Mouse (Mus musculus): ENCODE data around the gene Pnma5. TPM values are rescaled to one million over a fixed set of nuclear protein-coding genes. Genes with fewer than 3 reads are reported as not detected.

The Pnma5 gene
- polyA plus RNA-seq (2012; rRNA removed), result 0.05 and 0.14 TPM in 2 replicates

GRCm38 (mm10) chrX:73037003-73037402 is at the start of gene Pnma5:
Pnma5 (minus strand) TSS chrX:73037103.

GRCm38 (mm10) chrX:73082267-73083055 is 45.6 kb upstream of the Pnma5 start, which contains the start of gene Xlr4a:
Xlr4a (minus strand) TSS chrX:73082478.

GRCm38 (mm10) chrX:73064415-73064793 is 27.5 kb upstream of the Pnma5 start, which contains the start of gene Pnma3:
Pnma3 (plus strand) TSS chrX:73064787.

GRCm38 (mm10) chrX:72986841-72987519 is 49.9 kb downstream of the Pnma5 start, which contains the start of gene Zfp185:
Zfp185 (plus strand) TSS chrX:72987339.

Other genes starting within 250 kb of the Pnma5 start
- gene Gabrq, start 211.9 kb downstream of the Pnma5 start, polyA plus RNA-seq (2012; rRNA removed), result 3.4 and 3.8 TPM in 2 replicates
- gene Cetn2, start 118.7 kb downstream of the Pnma5 start, polyA plus RNA-seq (2012; rRNA removed), result 38.0 and 42.2 TPM in 2 replicates
- 39.4 and 46.2 TPM in 2 replicates for gene Nsdhl, start 118.5 kb downstream of the Pnma5 start, polyA plus RNA-seq (2012; rRNA removed)
- 1.7 and 6.1 TPM in 2 replicates for gene Zfp185, start 49.8 kb downstream of the Pnma5 start, polyA plus RNA-seq (2012; rRNA removed)
- gene Pnma3, start 27.7 kb upstream of the Pnma5 start, polyA plus RNA-seq (2012; rRNA removed), result 12.2 and 12.7 TPM in 2 replicates
- 0.81 and 0.97 TPM in 2 replicates for gene Xlr4a, start 45.4 kb upstream of the Pnma5 start, polyA plus RNA-seq (2012; rRNA removed)
- gene Xlr3a, start 60.0 kb upstream of the Pnma5 start, polyA plus RNA-seq (2012; rRNA removed), result 3.7 and 4.6 TPM in 2 replicates
- 0.65 and 0.87 TPM in 2 replicates for gene Gm14685, start 79.9 kb upstream of the Pnma5 start, polyA plus RNA-seq (2012; rRNA removed)
- gene Xlr5b, start 111.7 kb upstream of the Pnma5 start, polyA plus RNA-seq (2012; rRNA removed), result not detected in 2 replicates
- gene DXBay18, start 112.3 kb upstream of the Pnma5 start, polyA plus RNA-seq (2012; rRNA removed), result 0.38 and 0.63 TPM in 2 replicates
- not detected in 2 replicates for gene Spin2d, start 139.9 kb upstream of the Pnma5 start, polyA plus RNA-seq (2012; rRNA removed)
- 10.9 and 11.3 TPM in 2 replicates for gene Xlr3b, start 155.1 kb upstream of the Pnma5 start, polyA plus RNA-seq (2012; rRNA removed)
- 0.57 and 0.91 TPM in 2 replicates for gene Xlr4b, start 177.2 kb upstream of the Pnma5 start, polyA plus RNA-seq (2012; rRNA removed)
- gene F8a, start 191.2 kb upstream of the Pnma5 start, polyA plus RNA-seq (2012; rRNA removed), result 13.4 and 14.4 TPM in 2 replicates
- gene Xlr4c, start 206.0 kb upstream of the Pnma5 start, polyA plus RNA-seq (2012; rRNA removed), result 0.29 and 0.49 TPM in 2 replicates
- 0.14 and 0.16 TPM in 2 replicates for gene Xlr3c, start 228.3 kb upstream of the Pnma5 start, polyA plus RNA-seq (2012; rRNA removed)